Mouse (Mus musculus): ENCODE measurements around the gene Calhm4. TPM values are rescaled to one million over a fixed set of nuclear protein-coding genes. Genes with fewer than 3 reads are reported as not detected.
"Not testable (repeated sequence)": the region's sequence is repeated elsewhere in the genome, so short reads cannot be mapped to it uniquely, and the experiment has no call there.

The Calhm4 gene
- polyA plus RNA-seq, 1 experiment from 2014 or later: not detected

- Histone ChIP-seq H3K27ac (replicated peaks) (no peak within 1 kb of the TSS), H3K9me3 (no peaks in the 10 kb centered on the region), H3K4me2 (no peak within 1 kb of the TSS), H3K4me1 (peaks cover 7% of the 10 kb centered on the region), H3K9ac (no peak within 1 kb of the TSS), H3K27me3 (replicated peaks) (no peaks in the 10 kb centered on the region), H3K4me3 (no peak within 1 kb of the TSS), H3K36me3 (no peaks in the 10 kb centered on the region)
- no peak for ATAC-seq (ENCODE audit: extremely low read depth, insufficient number of reproducible peaks, low FRiP score, low TSS enrichment)
- WGBS: 70% methylated on average over 3 of the region's 3 CpGs
Measured at GRCm38 (mm10) chr10:34037401-34037800, 6.7 kb downstream of the Calhm4 start, which contains the start of gene Trappc3l. TSS of gene Trappc3l (plus strand) at chr10:34037597.

- Histone ChIP-seq H3K27ac (replicated peaks) (no peak overlapping the region), H3K9ac (no peak overlapping the region), H3K36me3 (no peaks in the 10 kb centered on the region), H3K4me2 (no peak overlapping the region), H3K4me1 (peaks cover 7% of the 10 kb centered on the region), H3K27me3 (replicated peaks) (no peaks in the 10 kb centered on the region), H3K9me3 (no peaks in the 10 kb centered on the region), H3K4me3 (no peak overlapping the region)
- no peak for ATAC-seq (ENCODE audit: extremely low read depth, insufficient number of reproducible peaks, low FRiP score, low TSS enrichment)
- WGBS: 13% methylated on average over 5 of the region's 5 CpGs
Measured at GRCm38 (mm10) chr10:34036587-34036986, 7.5 kb downstream of the Calhm4 start.

- WGBS: 19% methylated on average over 22 of the region's 22 CpGs
- Histone ChIP-seq H3K36me3 (no peaks in the 10 kb centered on the region), H3K9me3 (no peaks in the 10 kb centered on the region), H3K4me2 (peak overlapping the region; percentile 66), H3K4me3 (peak overlapping the region; percentile 27), H3K4me1 (peaks cover 7% of the 10 kb centered on the region), H3K27ac (replicated peaks) (no peak overlapping the region), H3K9ac (peak overlapping the region; percentile 67; the same call in 1 of the 2 replicates), H3K27me3 (replicated peaks) (no peaks in the 10 kb centered on the region)
- no peak for ATAC-seq (ENCODE audit: extremely low read depth, insufficient number of reproducible peaks, low FRiP score, low TSS enrichment)
Measured at GRCm38 (mm10) chr10:34033630-34034305, 10.3 kb downstream of the Calhm4 start.

GRCm38 (mm10) chr10:34030322-34030721, 13.8 kb downstream of the Calhm4 start:
- no peak for ATAC-seq (ENCODE audit: extremely low read depth, insufficient number of reproducible peaks, low FRiP score, low TSS enrichment)
- H3K36me3 ChIP-seq: no peaks in the 10 kb centered on the region

GRCm38 (mm10) chr10:34019302-34020075, 24.6 kb downstream of the Calhm4 start, which contains the start of gene Rwdd1:
TSS of gene Rwdd1 (minus strand) at chr10:34019624.
- H3K9me3 ChIP-seq: no peaks in the 10 kb centered on the region
- H3K4me2 ChIP-seq: peak within 1 kb of the TSS; percentile 82
- peaks cover 7% of the 10 kb centered on the region; the same call in 1 of the 2 replicates for H3K36me3 ChIP-seq
- peak within 1 kb of the TSS; percentile 86 for H3K9ac ChIP-seq
- H3K27ac ChIP-seq (replicated peaks): peak within 1 kb of the TSS; percentile 97
- peak within 1 kb of the TSS; percentile 62 for H3K4me3 ChIP-seq
- peaks cover 23% of the 10 kb centered on the region for H3K4me1 ChIP-seq
- under 1% methylated on average over 82 of the region's 82 CpGs for WGBS
- H3K27me3 ChIP-seq (replicated peaks): no peaks in the 10 kb centered on the region
- peak; percentile 100 for ATAC-seq (ENCODE audit: extremely low read depth, insufficient number of reproducible peaks, low FRiP score, low TSS enrichment)

More at GRCm38 (mm10) chr10:34030322-34030721, 13.8 kb downstream of the Calhm4 start:
- Histone ChIP-seq H3K4me2 (no peak overlapping the region), H3K9ac (no peak overlapping the region), H3K4me3 (no peak overlapping the region), H3K27me3 (replicated peaks) (no peaks in the 10 kb centered on the region), H3K4me1 (peaks cover 7% of the 10 kb centered on the region), H3K9me3 (no peaks in the 10 kb centered on the region), H3K27ac (replicated peaks) (no peak overlapping the region)
- 48% methylated on average over 5 of the region's 5 CpGs for WGBS

- Histone ChIP-seq H3K27ac (replicated peaks) (peak overlapping the region; percentile 97), H3K4me1 (peaks cover 23% of the 10 kb centered on the region), H3K4me3 (peak overlapping the region; percentile 62), H3K27me3 (replicated peaks) (no peaks in the 10 kb centered on the region), H3K36me3 (peaks cover 9% of the 10 kb centered on the region; the same call in 1 of the 2 replicates), H3K9me3 (no peaks in the 10 kb centered on the region), H3K4me2 (peak overlapping the region; percentile 82), H3K9ac (peak overlapping the region; percentile 86)
- WGBS: 0% methylated on average over 21 of the region's 21 CpGs
- ATAC-seq (ENCODE audit: extremely low read depth, insufficient number of reproducible peaks, low FRiP score, low TSS enrichment): no peak; the same call in 1 of the 2 replicates
Measured at GRCm38 (mm10) chr10:34018746-34019301, 25.3 kb downstream of the Calhm4 start.

- no peak overlapping the region for H3K4me3 ChIP-seq
- H3K36me3 ChIP-seq: peaks cover 27% of the 10 kb centered on the region
- H3K4me2 ChIP-seq: no peak overlapping the region
- H3K27ac ChIP-seq (replicated peaks): no peak overlapping the region
- peaks cover 8% of the 10 kb centered on the region for H3K4me1 ChIP-seq
- no peak overlapping the region for H3K9ac ChIP-seq
- ATAC-seq (ENCODE audit: extremely low read depth, insufficient number of reproducible peaks, low FRiP score, low TSS enrichment): no peak
- WGBS: 84% methylated on average over 2 of the region's 2 CpGs
- no peaks in the 10 kb centered on the region for H3K27me3 ChIP-seq (replicated peaks)
- no peaks in the 10 kb centered on the region for H3K9me3 ChIP-seq
Measured at GRCm38 (mm10) chr10:34013241-34013640, 30.9 kb downstream of the Calhm4 start.

GRCm38 (mm10) chr10:34012581-34012980, 31.5 kb downstream of the Calhm4 start:
- no peak for ATAC-seq (ENCODE audit: extremely low read depth, insufficient number of reproducible peaks, low FRiP score, low TSS enrichment)
- 89% methylated on average over 4 of the region's 4 CpGs for WGBS
- Histone ChIP-seq H3K27me3 (replicated peaks) (no peaks in the 10 kb centered on the region), H3K4me1 (0 out of 2 replicates have a peak, but pooled peaks cover 2% of the 10 kb centered on the region), H3K27ac (replicated peaks) (no peak overlapping the region), H3K9me3 (no peaks in the 10 kb centered on the region), H3K9ac (no peak overlapping the region), H3K4me2 (no peak overlapping the region), H3K4me3 (no peak overlapping the region), H3K36me3 (peaks cover 33% of the 10 kb centered on the region)

GRCm38 (mm10) chr10:33998397-33998796, 45.7 kb downstream of the Calhm4 start:
- Histone ChIP-seq H3K27ac (replicated peaks) (no peak overlapping the region), H3K4me2 (no peak overlapping the region), H3K4me3 (no peak overlapping the region), H3K9me3 (no peaks in the 10 kb centered on the region), H3K9ac (no peak overlapping the region), H3K4me1 (no peaks in the 10 kb centered on the region), H3K27me3 (replicated peaks) (no peaks in the 10 kb centered on the region), H3K36me3 (peaks cover 96% of the 10 kb centered on the region)
- ATAC-seq (ENCODE audit: extremely low read depth, insufficient number of reproducible peaks, low FRiP score, low TSS enrichment): no peak

GRCm38 (mm10) chr10:33996686-33997085, 47.4 kb downstream of the Calhm4 start:
- not testable (repeated sequence) for H3K4me2 ChIP-seq; H3K27me3 ChIP-seq (replicated peaks); H3K9me3 ChIP-seq; H3K4me1 ChIP-seq; ATAC-seq (ENCODE audit: extremely low read depth, insufficient number of reproducible peaks, low FRiP score, low TSS enrichment); H3K9ac ChIP-seq; H3K27ac ChIP-seq (replicated peaks); H3K4me3 ChIP-seq
- 86% methylated on average over 6 of the region's 8 CpGs for WGBS
- H3K36me3 ChIP-seq: peaks cover 96% of the 10 kb centered on the region
